Mouse (Mus musculus): ENCODE data around the gene C1ql1.
"Not testable (repeated sequence)": the region's sequence is repeated elsewhere in the genome, so short reads cannot be mapped to it uniquely, and the experiment has no call there.

C1ql1 gene

GRCm38 (mm10) chr11:102946265-102946991 is at the start of gene C1ql1:
TSS of gene C1ql1 (minus strand) at chr11:102946688.
- ATAC-seq (ENCODE audit: low TSS enrichment) = no peak

DNA sequence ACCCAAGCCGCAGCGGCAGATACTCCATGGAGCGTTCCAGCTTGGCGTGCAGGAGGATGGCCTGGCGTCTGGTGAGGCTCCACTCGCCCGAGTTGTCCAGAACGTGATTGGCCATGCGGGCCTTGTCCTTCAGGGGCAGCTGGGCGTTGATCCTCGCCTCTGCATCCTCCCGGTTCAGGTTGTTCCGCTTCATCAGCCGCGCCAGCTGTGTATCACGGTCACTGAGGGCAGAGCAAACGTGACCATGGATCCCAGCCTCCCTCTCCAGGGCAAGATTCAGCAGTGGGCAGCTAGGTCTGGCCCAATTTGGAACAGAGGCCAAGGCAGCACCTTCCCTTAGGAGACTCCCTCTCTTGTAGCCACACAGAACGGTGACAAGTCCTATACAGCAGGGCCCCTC is 48.5 kb upstream of the C1ql1 start:
- ATAC-seq (ENCODE audit: low TSS enrichment) = no peak

DNA sequence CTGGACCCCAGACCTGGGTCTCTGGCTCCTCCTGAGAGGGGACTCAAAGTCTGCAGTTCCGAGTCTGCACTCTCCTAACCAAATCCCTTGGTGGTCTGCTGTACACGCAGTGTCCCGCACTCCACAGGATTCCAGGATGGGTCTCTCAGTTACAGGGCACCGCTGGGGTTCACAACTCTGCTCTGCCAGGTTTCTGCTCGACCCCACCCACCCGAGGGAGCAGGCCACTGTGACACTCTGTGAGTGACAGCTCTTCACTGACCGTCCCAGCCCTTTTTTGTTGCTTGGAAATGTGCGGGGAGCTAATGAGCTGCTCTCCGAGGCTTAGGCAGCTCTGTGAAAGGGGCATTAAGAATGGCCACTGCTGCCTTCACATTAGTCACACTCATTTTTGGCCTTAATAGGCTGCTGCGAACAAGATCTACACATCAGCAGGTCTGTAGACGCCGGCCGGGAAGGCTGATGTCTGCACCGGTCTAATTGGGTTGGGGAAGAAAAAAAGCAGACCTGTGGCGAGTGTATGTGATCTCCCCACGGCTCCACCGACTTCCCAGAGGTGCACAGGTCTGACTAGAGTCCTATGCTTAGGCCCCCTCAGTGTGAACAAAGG is 47.0 kb upstream of the C1ql1 start:
- no peak for ATAC-seq (ENCODE audit: low TSS enrichment)

DNA sequence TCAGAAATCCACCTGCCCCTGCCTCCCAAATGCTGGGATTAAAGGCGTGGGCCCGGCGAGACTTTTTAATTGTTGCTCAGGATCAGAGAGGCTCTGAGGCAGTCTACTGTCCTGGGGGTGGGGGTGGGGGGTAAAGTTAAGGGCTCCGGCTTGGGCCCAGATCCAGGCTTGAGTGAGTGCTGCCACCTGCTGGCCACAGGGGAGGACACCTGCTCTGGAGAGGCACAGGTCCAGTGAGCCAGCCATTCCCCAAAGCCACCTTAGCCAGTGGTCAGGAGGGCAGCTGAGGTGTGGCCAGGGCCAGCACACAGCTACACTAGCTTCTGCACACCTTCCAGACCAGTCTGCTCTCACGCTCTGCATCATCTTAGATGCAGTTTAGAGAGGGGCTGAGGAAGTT is 46.5 kb upstream of the C1ql1 start:
- no peak for ATAC-seq (ENCODE audit: low TSS enrichment)

- no peak for ATAC-seq (ENCODE audit: low TSS enrichment)
Measured at GRCm38 (mm10) chr11:102991681-102992080, 45.2 kb upstream of the C1ql1 start.

GRCm38 (mm10) chr11:102990152-102990663 is 43.7 kb upstream of the C1ql1 start:
- ATAC-seq (ENCODE audit: low TSS enrichment) = peak; percentile 60; the same call in 1 of the 2 replicates

DNA sequence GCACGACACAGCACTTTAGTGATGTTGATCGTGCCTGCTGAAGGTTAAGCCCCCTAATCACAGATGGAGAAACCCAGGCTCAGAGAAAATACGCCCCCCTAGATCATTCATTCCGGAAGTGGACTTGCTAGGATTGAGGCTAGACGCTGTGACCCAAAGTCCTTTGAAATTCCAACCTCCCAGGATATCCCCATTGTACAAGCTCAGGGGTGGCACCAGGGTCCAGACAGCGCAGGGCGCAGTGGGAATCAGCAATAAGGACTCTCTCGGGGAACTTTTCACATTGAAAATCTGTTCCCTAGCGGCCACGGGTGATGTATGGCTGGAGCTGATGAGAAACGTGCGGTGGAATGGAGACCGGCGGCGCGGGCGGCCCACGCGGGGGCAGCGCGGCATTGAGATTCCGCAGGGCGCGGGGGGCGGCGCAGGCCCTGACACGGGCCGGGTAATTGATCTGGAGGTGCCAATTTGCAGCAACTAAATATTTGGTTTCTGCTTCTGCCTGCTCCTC is 43.2 kb upstream of the C1ql1 start:
- ATAC-seq (ENCODE audit: low TSS enrichment) = no peak

GRCm38 (mm10) chr11:102985160-102985559 is 38.7 kb upstream of the C1ql1 start:
- no peak for ATAC-seq (ENCODE audit: low TSS enrichment)

DNA sequence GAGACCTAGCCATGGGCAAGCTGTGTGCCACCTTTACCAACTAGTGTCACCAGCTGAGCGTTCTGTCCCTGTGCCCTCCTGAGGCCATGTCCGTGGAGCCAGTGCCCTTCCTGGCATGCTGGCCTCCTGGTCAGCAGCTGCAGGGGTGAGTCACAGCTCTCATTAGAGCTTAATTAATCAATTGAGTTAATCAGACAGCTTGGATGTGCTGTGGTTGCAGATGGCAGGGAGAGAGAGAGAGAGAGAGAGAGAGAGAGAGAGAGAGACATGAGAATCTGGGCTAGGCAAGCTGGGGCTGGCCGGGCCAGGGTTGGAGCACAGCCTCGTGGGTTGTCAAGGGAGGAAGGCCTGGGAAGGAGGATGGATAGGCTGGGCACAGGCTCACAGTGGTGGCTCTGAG is 38.1 kb upstream of the C1ql1 start:
- ATAC-seq (ENCODE audit: low TSS enrichment) = no peak

DNA sequence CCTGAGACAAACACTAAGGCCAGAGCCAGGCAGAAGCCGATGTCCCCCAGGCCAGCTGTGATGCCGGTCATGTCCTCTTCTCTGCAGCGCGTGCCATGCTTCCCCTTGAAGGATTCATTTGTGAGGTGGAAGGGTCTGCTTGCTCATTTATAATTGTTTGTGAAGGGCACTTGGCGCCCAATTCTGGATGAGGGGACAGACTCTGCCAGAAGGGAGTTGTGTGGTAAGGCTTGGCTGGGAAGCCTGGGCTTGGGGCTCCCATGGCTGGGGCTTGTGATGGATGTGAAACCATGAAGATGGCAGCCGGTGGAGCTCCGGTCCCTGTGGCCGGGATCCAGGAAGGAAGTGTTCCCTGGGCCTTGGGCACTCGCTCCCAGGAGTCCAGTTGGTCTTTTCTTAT is 37.6 kb upstream of the C1ql1 start:
- no peak for ATAC-seq (ENCODE audit: low TSS enrichment)

GRCm38 (mm10) chr11:102981151-102981890 is 34.8 kb upstream of the C1ql1 start:
- no peak for ATAC-seq (ENCODE audit: low TSS enrichment)

- no peak for ATAC-seq (ENCODE audit: low TSS enrichment)
Measured at GRCm38 (mm10) chr11:102978052-102978666, 31.7 kb upstream of the C1ql1 start.

DNA sequence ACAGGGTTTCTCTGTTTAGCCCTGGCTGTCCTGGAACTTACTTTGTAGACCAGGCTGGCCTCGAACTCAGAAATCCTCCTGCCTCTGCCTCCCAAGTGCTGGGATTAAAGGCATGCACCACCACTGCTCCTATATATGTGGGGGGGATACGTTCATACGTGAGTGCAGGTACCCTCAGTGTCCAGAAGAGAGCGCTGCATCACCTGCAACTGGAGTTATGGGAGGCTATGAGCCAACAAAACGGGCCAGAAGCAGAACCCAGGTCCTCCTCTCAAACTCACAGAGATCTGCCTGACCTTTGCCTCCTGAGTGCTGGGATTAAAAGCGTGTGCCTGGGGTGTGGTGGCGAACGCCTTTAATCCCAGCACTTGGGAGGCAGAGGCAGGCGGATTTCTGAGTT is 29.5 kb upstream of the C1ql1 start:
- not testable (repeated sequence) for ATAC-seq (ENCODE audit: low TSS enrichment)

GRCm38 (mm10) chr11:102972326-102972725 is 25.8 kb upstream of the C1ql1 start:
- no peak for ATAC-seq (ENCODE audit: low TSS enrichment)

DNA sequence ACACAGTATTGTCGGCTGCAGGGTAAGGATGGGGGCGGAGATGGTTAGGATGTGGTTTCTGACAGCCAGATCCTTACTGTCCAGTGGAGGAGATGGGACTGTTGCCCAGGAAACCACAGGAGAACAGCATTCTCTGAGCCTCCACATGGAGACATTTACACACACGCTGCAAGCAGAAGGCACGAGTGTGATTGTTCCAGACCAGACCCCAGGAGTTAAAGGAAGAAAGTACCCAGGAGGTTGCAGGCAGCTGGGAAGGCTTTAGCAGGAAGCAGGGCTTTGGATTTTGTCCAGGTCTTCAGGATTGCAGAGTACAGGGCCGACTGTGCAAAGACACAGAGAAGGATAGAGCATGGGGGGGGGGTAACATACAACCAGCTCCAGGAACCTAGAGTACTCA is 25.1 kb upstream of the C1ql1 start:
- peak; percentile 69; the same call in 1 of the 2 replicates for ATAC-seq (ENCODE audit: low TSS enrichment)

DNA sequence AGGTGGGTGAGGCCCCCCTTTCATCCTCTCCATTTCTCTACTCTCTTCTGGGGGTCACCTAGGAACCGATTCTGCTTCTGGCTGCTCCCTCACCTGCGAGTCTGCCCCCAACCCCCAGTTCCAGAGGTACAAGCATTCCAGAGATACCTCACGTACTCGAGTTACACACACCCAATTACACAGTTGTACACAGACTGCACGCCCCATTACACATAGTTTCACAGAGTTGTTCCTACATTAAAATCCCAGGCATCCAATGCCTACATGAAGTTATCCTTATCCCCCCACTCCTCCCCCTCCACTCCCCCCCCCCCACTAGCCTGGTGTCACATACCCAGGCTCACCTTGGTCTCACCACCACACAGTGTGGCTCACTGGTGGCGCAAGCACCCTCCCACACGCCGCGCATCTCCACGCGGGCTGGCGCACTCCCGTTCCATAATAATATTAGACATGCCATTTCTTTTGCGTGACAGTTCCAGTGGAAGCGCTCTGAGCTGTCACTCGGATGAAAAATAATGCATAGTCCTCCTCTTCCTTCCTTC is 18.1 kb upstream of the C1ql1 start:
- ATAC-seq (ENCODE audit: low TSS enrichment) = no peak

DNA sequence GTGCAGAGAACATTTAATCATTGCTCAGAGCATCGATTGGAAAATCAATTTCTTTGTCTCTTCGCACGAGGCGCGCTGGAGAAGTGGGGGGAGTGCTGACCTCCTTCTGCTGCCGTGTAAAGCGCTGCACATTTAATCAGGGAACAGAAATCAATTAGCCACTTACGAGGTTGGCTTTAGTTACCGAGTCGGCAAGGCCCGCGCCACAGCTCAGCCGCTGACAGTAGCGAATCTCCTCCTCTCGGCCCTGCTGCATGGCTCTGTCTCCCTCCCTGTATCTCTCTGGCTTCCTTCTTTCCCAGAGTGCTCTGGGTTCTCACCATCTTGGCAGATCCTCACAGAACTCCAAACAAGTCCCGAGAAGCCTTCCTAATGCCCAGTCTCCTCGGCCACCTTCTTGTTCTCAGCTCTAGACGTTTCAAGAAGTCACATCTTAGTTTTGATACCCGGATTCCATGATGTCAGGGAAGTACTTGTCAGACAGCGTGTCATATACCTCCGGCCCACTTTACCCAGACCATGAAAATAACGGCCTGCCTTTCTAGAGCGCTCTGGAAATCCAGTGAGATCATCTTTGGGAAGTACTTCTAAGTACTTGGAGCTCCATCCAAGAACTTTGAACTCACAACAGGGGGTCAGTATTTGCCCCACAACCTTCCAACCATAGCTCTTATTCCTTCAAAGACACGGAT is 17.5 kb upstream of the C1ql1 start:
- ATAC-seq (ENCODE audit: low TSS enrichment) = no peak

- no peak for ATAC-seq (ENCODE audit: low TSS enrichment)
Measured at GRCm38 (mm10) chr11:102963246-102963854, 16.9 kb upstream of the C1ql1 start.

DNA sequence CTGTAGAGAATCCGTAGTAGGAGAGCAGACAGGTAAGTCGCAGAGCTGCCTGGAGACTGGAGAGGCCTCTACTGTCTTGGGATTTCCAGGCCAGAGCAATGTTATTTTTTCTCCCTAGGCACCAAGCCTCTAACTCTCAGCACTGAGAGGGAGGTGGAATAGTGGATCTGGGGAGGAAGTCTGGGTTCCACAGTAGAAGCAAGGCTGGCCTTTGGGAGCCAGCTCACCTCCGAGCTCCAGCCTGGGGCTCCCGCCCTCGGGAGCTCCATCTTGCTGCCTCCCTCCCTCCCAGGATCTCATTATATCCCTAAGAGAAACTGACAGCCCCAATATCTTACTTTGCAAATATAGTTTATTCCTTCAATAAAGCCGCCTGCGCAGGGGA is 16.4 kb upstream of the C1ql1 start:
- no peak for ATAC-seq (ENCODE audit: low TSS enrichment)

DNA sequence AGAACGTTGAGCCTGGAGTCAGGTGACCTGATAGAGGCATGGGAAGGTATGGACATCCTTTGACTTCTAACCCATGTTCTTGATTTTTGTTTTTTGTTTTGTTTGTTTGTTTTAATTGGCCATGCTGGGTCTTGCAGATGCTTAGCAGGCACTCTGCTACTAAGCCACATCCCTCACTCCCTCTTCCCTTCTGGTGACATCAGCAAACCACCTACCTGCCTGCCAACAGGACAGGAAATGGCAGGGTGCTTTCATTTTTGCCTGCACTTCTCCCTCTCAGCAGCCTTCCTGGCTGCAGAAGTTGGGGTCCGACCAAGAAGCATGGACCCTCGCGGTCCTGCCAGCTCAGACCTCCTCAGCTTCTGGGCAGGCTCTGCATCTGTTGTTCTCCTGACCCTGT is 14.6 kb upstream of the C1ql1 start:
- ATAC-seq (ENCODE audit: low TSS enrichment) = no peak

- ATAC-seq (ENCODE audit: low TSS enrichment) = no peak
Measured at GRCm38 (mm10) chr11:102958870-102959269, 12.4 kb upstream of the C1ql1 start.

Data from frontal cortex, adult (tissue).